Mouse (Mus musculus): ENCODE measurements around the gene 1700001P01Rik. TPM values are rescaled to one million over a fixed set of nuclear protein-coding genes. Genes with fewer than 3 reads are reported as not detected.

Gene 1700001P01Rik
- polyA plus RNA-seq, 1 experiment from 2014 or later = 0.31 TPM

DNA sequence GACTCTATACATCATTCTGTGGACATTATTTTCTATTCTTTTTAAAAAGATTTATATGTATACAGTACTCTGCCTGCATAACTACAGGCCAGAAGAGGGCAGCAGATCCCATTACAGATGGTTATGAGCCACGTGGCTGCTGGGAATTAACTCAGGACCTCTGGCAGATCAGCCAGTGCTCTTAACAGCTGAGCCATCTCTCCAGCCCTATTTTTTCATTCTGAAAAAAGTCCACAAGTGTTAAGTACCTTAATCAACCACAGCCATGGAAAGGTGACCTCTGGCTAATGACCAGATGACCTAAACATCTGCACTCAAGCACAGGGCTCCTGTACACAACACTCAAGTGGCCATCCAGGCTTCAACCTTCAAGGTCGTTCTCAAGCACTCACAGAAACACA, 1.4 kb upstream of the 1700001P01Rik start:
- no peak overlapping the region for H3K4me3 ChIP-seq (ENCODE audit: low read depth, low read length)
- DNase-seq (ENCODE audit: low spot score) (no peak), ATAC-seq (replicated peaks; ENCODE audit: low FRiP score, low TSS enrichment, low read depth) (no peak)
- H3K9ac ChIP-seq (ENCODE audit: low read length) = no peak overlapping the region
- peaks cover 10% of the 10 kb centered on the region for H3K4me1 ChIP-seq (replicated peaks; ENCODE audit: control insufficient read depth, insufficient read depth, low read length)
- H3K4me2 ChIP-seq (ENCODE audit: low read length) = no peak overlapping the region
- WGBS = 47% methylated on average over 2 of the region's 2 CpGs
- H3K27me3 ChIP-seq (replicated peaks; ENCODE audit: control insufficient read depth, insufficient read depth, low read length) = no peaks in the 10 kb centered on the region
- peaks cover 64% of the 10 kb centered on the region for H3K36me3 ChIP-seq (ENCODE audit: control insufficient read depth, insufficient read depth, low read length)
- H3K9me3 ChIP-seq (ENCODE audit: control insufficient read depth, low read length) = no peaks in the 10 kb centered on the region
- no peak overlapping the region for H3K27ac ChIP-seq (ENCODE audit: low read depth)

DNA sequence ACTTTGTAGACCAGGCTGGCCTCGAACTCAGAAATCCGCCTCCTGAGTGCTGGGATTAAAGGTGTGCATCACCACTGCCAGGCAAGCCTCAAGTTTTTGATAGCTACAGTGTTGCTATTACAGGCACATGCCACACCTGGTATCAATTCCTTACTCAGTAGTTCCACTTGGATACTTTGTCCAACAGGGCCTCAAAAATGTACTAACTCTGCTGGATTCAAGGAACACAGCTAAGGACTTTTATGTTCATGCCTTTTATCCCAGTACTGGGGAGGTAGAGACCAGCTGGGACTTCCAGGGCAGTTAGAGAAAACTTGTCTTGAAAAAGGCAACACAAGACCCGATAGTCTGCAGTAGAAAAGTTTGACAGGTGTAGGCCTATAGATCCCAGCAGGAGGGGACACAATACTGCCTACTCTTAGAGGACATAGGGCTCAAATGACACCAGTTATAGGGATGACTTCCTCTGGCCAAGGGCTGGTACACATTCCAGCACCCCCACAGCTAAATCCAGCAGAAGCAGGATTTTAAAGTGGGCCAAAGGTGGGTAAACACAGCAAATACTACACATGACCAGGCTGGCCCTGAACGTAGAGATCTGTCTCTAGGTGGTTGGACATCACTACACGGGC, 895 bp upstream of the 1700001P01Rik start:
- Histone ChIP-seq H3K27me3 (replicated peaks; ENCODE audit: control insufficient read depth, insufficient read depth, low read length) (no peaks in the 10 kb centered on the region), H3K4me2 (ENCODE audit: low read length) (no peak overlapping the region), H3K4me3 (ENCODE audit: low read depth, low read length) (no peak overlapping the region), H3K36me3 (ENCODE audit: control insufficient read depth, insufficient read depth, low read length) (peaks cover 64% of the 10 kb centered on the region), H3K4me1 (replicated peaks; ENCODE audit: control insufficient read depth, insufficient read depth, low read length) (peaks cover 10% of the 10 kb centered on the region), H3K27ac (ENCODE audit: low read depth) (no peak overlapping the region), H3K9ac (ENCODE audit: low read length) (no peak overlapping the region), H3K9me3 (ENCODE audit: control insufficient read depth, low read length) (no peaks in the 10 kb centered on the region)
- DNase-seq (ENCODE audit: low spot score) (no peak), ATAC-seq (replicated peaks; ENCODE audit: low FRiP score, low TSS enrichment, low read depth) (peak; percentile 33; the same call in 1 of the 2 replicates)
- WGBS = 65% methylated on average over 5 of the region's 5 CpGs

DNA sequence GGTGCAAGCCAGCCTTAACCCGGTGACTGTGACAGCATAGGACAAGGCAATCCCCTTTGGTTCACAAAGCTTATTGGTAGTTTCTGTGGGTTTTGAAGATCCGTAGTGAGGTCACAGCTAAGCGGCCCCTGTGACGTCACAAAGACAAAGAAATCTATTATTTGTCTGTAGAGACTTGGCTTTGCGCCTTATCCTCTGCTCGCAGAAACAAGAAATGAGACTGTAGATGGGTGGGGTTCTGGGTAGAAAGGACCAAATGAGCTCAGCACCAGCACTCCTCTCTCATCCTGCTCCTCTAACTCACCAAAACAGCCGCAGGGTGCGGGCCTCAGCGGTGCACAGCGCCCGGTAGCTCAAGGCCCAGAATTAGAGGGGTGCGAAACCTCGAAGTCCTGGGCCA, 532 bp downstream of the 1700001P01Rik start:
- 75% methylated on average over 13 of the region's 13 CpGs for WGBS
- Histone ChIP-seq H3K4me3 (ENCODE audit: low read depth, low read length) (no peak overlapping the region), H3K27me3 (replicated peaks; ENCODE audit: control insufficient read depth, insufficient read depth, low read length) (no peaks in the 10 kb centered on the region), H3K4me2 (ENCODE audit: low read length) (no peak overlapping the region), H3K9me3 (ENCODE audit: control insufficient read depth, low read length) (no peaks in the 10 kb centered on the region), H3K36me3 (ENCODE audit: control insufficient read depth, insufficient read depth, low read length) (peaks cover 53% of the 10 kb centered on the region), H3K27ac (ENCODE audit: low read depth) (no peak overlapping the region), H3K9ac (ENCODE audit: low read length) (no peak overlapping the region), H3K4me1 (replicated peaks; ENCODE audit: control insufficient read depth, insufficient read depth, low read length) (peaks cover 3% of the 10 kb centered on the region)
- ATAC-seq (replicated peaks; ENCODE audit: low FRiP score, low TSS enrichment, low read depth) = 0 out of 2 replicates have a peak, but pooled peaks have one; percentile 47
- DNase-seq (ENCODE audit: low spot score) = no peak

DNA sequence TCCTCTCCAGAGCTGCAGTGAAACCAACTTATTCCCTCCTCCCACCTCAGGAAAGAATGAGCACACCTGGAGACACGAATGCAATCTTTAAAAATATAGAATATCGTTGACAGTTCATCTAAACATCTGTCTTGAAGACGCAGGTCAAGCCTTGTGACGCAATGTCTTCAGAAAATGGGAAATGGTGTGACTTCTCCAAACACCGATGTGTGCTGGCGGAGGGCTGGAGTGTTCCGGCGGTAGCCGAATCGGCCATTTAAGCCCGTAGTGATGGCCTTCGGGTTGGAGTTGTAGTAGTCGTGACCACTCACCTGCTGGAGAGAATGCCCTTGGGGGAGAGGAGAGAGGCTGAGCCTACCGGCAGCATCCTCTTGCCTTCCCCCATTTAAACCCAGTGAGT, 4.3 kb downstream of the 1700001P01Rik start:
- WGBS = 77% methylated on average over 14 of the region's 14 CpGs
- H3K36me3 ChIP-seq (ENCODE audit: control insufficient read depth, insufficient read depth, low read length) = peaks cover 15% of the 10 kb centered on the region; the same call in 1 of the 2 replicates
- DNase-seq (ENCODE audit: low spot score) (no peak), ATAC-seq (replicated peaks; ENCODE audit: low FRiP score, low TSS enrichment, low read depth) (no peak)
- H3K9me3 ChIP-seq (ENCODE audit: control insufficient read depth, low read length) = no peaks in the 10 kb centered on the region
- no peak overlapping the region for H3K9ac ChIP-seq (ENCODE audit: low read length)
- no peaks in the 10 kb centered on the region for H3K27me3 ChIP-seq (replicated peaks; ENCODE audit: control insufficient read depth, insufficient read depth, low read length)
- H3K4me1 ChIP-seq (replicated peaks; ENCODE audit: control insufficient read depth, insufficient read depth, low read length) = no peaks in the 10 kb centered on the region
- no peak overlapping the region for H3K4me2 ChIP-seq (ENCODE audit: low read length)
- H3K4me3 ChIP-seq (ENCODE audit: low read depth, low read length) = no peak overlapping the region
- no peak overlapping the region for H3K27ac ChIP-seq (ENCODE audit: low read depth)

DNA sequence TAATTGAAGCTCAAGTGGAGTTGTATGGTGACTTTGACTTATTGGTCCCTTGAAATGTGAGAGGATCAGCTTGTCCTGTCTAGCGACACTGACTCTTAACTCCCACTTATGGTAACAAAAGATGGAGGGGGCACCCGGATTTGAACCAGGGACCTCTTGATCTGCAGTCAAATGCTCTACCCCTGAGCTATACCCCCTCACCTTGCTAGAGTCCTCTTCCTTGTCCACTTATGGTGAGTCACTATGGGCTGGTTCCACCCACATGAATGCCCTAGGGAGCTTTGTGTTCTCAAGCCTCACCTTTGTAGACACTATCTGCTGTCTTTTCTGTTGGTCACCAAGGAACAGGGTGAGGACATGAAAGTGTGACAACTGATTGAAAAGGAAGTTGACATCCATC, 6.0 kb downstream of the 1700001P01Rik start:
- Histone ChIP-seq H3K36me3 (ENCODE audit: control insufficient read depth, insufficient read depth, low read length) (no peaks in the 10 kb centered on the region), H3K4me2 (ENCODE audit: low read length) (no peak overlapping the region), H3K27ac (ENCODE audit: low read depth) (no peak overlapping the region), H3K9me3 (ENCODE audit: control insufficient read depth, low read length) (no peaks in the 10 kb centered on the region), H3K9ac (ENCODE audit: low read length) (no peak overlapping the region), H3K4me3 (ENCODE audit: low read depth, low read length) (no peak overlapping the region), H3K27me3 (replicated peaks; ENCODE audit: control insufficient read depth, insufficient read depth, low read length) (no peaks in the 10 kb centered on the region), H3K4me1 (replicated peaks; ENCODE audit: control insufficient read depth, insufficient read depth, low read length) (peaks cover 7% of the 10 kb centered on the region)
- 16% methylated on average over 2 of the region's 2 CpGs for WGBS
- ATAC-seq (replicated peaks; ENCODE audit: low FRiP score, low TSS enrichment, low read depth) = peak; percentile 37; the same call in 1 of the 2 replicates
- peak; percentile 82 for DNase-seq (ENCODE audit: low spot score)

DNA sequence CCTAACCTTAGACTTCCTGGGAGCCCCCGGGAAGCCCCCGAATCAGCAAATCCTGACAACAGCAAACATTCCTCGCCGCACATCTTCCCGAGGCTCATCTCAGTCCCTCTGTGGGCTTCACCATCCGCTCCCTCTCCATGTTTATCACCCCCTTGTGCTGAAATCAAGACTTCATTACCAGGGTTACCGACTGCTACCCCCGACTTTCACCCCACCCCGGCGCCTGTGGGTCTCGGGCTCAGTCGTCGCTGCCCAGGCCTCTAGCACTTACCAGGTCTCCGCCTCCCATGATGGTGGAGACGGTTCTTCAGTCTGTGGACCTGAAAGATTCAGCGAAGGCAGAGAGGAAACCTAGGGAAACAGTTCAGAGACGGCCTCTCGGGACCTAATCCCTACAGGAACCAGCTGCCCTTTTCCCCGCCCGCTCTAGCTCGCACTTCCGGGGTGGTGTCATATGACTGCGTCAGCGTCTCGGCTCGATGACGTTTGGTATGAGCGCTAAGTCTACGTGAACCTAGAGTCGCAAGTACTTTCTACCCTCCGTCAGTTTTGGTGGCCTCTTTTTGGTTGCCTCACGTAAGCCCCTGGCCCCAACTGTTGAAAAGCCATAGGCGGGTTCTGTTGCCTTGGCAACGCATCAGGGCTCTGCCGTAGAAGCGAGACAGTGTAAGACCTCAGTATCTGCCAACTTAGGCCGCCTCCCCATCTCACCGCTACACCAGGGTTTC, 9.4 kb downstream of the 1700001P01Rik start, which contains the start of gene Cwc25:
TSS of gene Cwc25 (minus strand) at position 403 of the 728 bp plus-strand sequence.
- WGBS = 1% methylated on average over 38 of the region's 38 CpGs

DNA sequence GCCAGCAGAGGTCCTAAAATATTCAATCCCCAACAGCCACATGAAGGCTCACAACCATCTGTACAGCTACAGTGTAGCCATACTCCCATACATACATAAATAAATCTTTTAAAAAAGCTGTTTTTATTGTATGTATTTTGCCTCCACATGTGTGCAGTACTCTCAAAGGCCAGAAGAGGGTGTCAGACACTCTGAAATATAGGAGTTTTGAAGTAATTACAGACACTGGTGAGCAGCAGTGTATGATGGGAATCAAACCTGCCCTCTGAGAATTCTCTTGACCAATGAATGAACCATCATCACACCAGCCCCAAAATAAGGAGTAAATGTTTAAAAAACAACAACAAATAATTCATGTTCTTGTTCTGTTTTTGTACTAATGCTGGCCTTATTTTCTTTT, 14.1 kb downstream of the 1700001P01Rik start:
- Histone ChIP-seq H3K27me3 (replicated peaks; ENCODE audit: control insufficient read depth, insufficient read depth, low read length) (no peaks in the 10 kb centered on the region), H3K4me1 (replicated peaks; ENCODE audit: control insufficient read depth, insufficient read depth, low read length) (peaks cover 7% of the 10 kb centered on the region), H3K4me2 (ENCODE audit: low read length) (no peak overlapping the region), H3K9ac (ENCODE audit: low read length) (no peak overlapping the region), H3K4me3 (ENCODE audit: low read depth, low read length) (no peak overlapping the region), H3K27ac (ENCODE audit: low read depth) (no peak overlapping the region), H3K9me3 (ENCODE audit: control insufficient read depth, low read length) (no peaks in the 10 kb centered on the region), H3K36me3 (ENCODE audit: control insufficient read depth, insufficient read depth, low read length) (peaks cover 42% of the 10 kb centered on the region)
- DNase-seq (ENCODE audit: low spot score) (no peak), ATAC-seq (replicated peaks; ENCODE audit: low FRiP score, low TSS enrichment, low read depth) (no peak)

More for the DNA sequence above, 9.4 kb downstream of the 1700001P01Rik start, which contains the start of gene Cwc25:
- DNase-seq (ENCODE audit: low spot score) (peak; percentile 99), ATAC-seq (replicated peaks; ENCODE audit: low FRiP score, low TSS enrichment, low read depth) (peak; percentile 93)
- Histone ChIP-seq H3K4me3 (ENCODE audit: low read depth, low read length) (peak within 1 kb of the TSS; percentile 98), H3K9me3 (ENCODE audit: control insufficient read depth, low read length) (no peaks in the 10 kb centered on the region), H3K36me3 (ENCODE audit: control insufficient read depth, insufficient read depth, low read length) (peaks cover 20% of the 10 kb centered on the region), H3K27me3 (replicated peaks; ENCODE audit: control insufficient read depth, insufficient read depth, low read length) (no peaks in the 10 kb centered on the region), H3K4me2 (ENCODE audit: low read length) (peak within 1 kb of the TSS; percentile 96), H3K27ac (ENCODE audit: low read depth) (peak within 1 kb of the TSS; percentile 90), H3K4me1 (replicated peaks; ENCODE audit: control insufficient read depth, insufficient read depth, low read length) (peaks cover 7% of the 10 kb centered on the region), H3K9ac (ENCODE audit: low read length) (peak within 1 kb of the TSS; percentile 91)

DNA sequence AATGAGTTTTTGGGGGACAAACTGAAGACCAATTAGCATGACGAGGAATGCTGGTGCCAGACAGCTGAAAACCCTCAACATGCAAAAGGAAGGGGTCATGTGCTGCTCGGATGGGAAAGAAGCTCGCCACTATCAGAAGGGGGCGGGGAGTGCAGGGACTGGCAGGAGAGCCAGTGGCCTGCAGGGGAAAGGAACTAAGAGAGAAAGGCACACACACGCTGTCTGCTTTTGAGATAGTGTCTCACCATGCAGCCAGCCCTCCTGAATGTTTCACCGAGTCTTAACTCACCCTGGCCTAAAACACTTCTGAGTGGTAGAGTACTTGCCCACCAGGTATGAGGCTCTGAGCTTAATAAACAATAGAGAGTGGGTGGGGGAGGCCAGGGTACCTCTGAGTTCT, 16.8 kb downstream of the 1700001P01Rik start:
- 86% methylated on average over 6 of the region's 6 CpGs for WGBS

More for the DNA sequence above, 16.8 kb downstream of the 1700001P01Rik start:
- Histone ChIP-seq H3K4me2 (ENCODE audit: low read length) (no peak overlapping the region), H3K9me3 (ENCODE audit: control insufficient read depth, low read length) (no peaks in the 10 kb centered on the region), H3K4me3 (ENCODE audit: low read depth, low read length) (no peak overlapping the region), H3K27ac (ENCODE audit: low read depth) (no peak overlapping the region), H3K27me3 (replicated peaks; ENCODE audit: control insufficient read depth, insufficient read depth, low read length) (no peaks in the 10 kb centered on the region), H3K4me1 (replicated peaks; ENCODE audit: control insufficient read depth, insufficient read depth, low read length) (no peaks in the 10 kb centered on the region), H3K9ac (ENCODE audit: low read length) (no peak overlapping the region), H3K36me3 (ENCODE audit: control insufficient read depth, insufficient read depth, low read length) (peaks cover 65% of the 10 kb centered on the region)
- ATAC-seq (replicated peaks; ENCODE audit: low FRiP score, low TSS enrichment, low read depth) = no peak
- no peak for DNase-seq (ENCODE audit: low spot score)
